Mouse (Mus musculus): ENCODE results near the gene Mia3. TPM values are rescaled to one million over a fixed set of nuclear protein-coding genes. Genes with fewer than 3 reads are reported as not detected.
"Not testable (repeated sequence)": the region's sequence is repeated elsewhere in the genome, so short reads cannot be mapped to it uniquely, and the experiment has no call there.

Gene Mia3
- polyA plus RNA-seq (2012; rRNA removed) = 45.6 and 57.0 TPM in 2 replicates

GRCm38 (mm10) chr1:183369427-183370014 is at the start of gene Mia3:
Gene Mia3, minus strand, starts transcription at chr1:183369553.
- under 1% methylated on average over 48 of the region's 51 CpGs for WGBS
- TF ChIP-seq POLR2A (IDR thresholded peaks at IDR 0.05; ENCODE audit: borderline replicate concordance, extremely low read depth, low read depth, low read length) = peak; percentile 71; the same call in 1 of the 2 replicates
- no peak for TF ChIP-seq CTCF (IDR thresholded peaks at IDR 0.05; ENCODE audit: insufficient read depth, low read length)
- no peaks in the 10 kb centered on the region for H3K4me1 ChIP-seq (ENCODE audit: control insufficient read depth, insufficient read depth, low read length)
- peak within 1 kb of the TSS; percentile 79 for H3K4me3 ChIP-seq (replicated peaks; ENCODE audit: extremely low read depth, low read depth, low read length)
- peak; percentile 89 for DNase-seq

GRCm38 (mm10) chr1:183417873-183418272 is 48.5 kb upstream of the Mia3 start, which contains the start of gene Hhipl2:
Gene Hhipl2, plus strand, starts transcription at chr1:183418215.
- DNase-seq = no peak
- 63% methylated on average over 12 of the region's 12 CpGs for WGBS
- no peak within 1 kb of the TSS for H3K4me3 ChIP-seq (replicated peaks; ENCODE audit: extremely low read depth, low read depth, low read length)
- no peak for TF ChIP-seq CTCF (IDR thresholded peaks at IDR 0.05; ENCODE audit: insufficient read depth, low read length)
- no peak for TF ChIP-seq POLR2A (IDR thresholded peaks at IDR 0.05; ENCODE audit: borderline replicate concordance, extremely low read depth, low read depth, low read length)
- no peaks in the 10 kb centered on the region; the same call in 1 of the 2 replicates for H3K4me1 ChIP-seq (ENCODE audit: control insufficient read depth, insufficient read depth, low read length)

GRCm38 (mm10) chr1:183414081-183414727 is 44.9 kb upstream of the Mia3 start:
- no peak for DNase-seq
- TF ChIP-seq POLR2A (IDR thresholded peaks at IDR 0.05; ENCODE audit: borderline replicate concordance, extremely low read depth, low read depth, low read length) = no peak
- no peak for TF ChIP-seq CTCF (IDR thresholded peaks at IDR 0.05; ENCODE audit: insufficient read depth, low read length)
- H3K4me1 ChIP-seq (ENCODE audit: control insufficient read depth, insufficient read depth, low read length) = no peaks in the 10 kb centered on the region; the same call in 1 of the 2 replicates
- H3K4me3 ChIP-seq (replicated peaks; ENCODE audit: extremely low read depth, low read depth, low read length) = no peak overlapping the region
- 86% methylated on average over 15 of the region's 15 CpGs for WGBS

- TF ChIP-seq POLR2A (IDR thresholded peaks at IDR 0.05; ENCODE audit: borderline replicate concordance, extremely low read depth, low read depth, low read length) (no peak), CTCF (IDR thresholded peaks at IDR 0.05; ENCODE audit: insufficient read depth, low read length) (no peak)
- WGBS = 91% methylated on average over 3 of the region's 3 CpGs
- DNase-seq = no peak
- no peak overlapping the region for H3K4me3 ChIP-seq (replicated peaks; ENCODE audit: extremely low read depth, low read depth, low read length)
- H3K4me1 ChIP-seq (ENCODE audit: control insufficient read depth, insufficient read depth, low read length) = no peaks in the 10 kb centered on the region
Observed at GRCm38 (mm10) chr1:183403396-183403795, 34.0 kb upstream of the Mia3 start.

GRCm38 (mm10) chr1:183388426-183389406 is 19.4 kb upstream of the Mia3 start, which contains the start of gene Taf1a:
Gene Taf1a, plus strand, starts transcription at chr1:183388981.
- 5% methylated on average over 44 of the region's 44 CpGs for WGBS
- Histone ChIP-seq H3K4me1 (ENCODE audit: control insufficient read depth, insufficient read depth, low read length) (peaks cover 4% of the 10 kb centered on the region), H3K4me3 (replicated peaks; ENCODE audit: extremely low read depth, low read depth, low read length) (peak within 1 kb of the TSS; percentile 72)
- peak; percentile 83 for DNase-seq
- TF ChIP-seq CTCF (IDR thresholded peaks at IDR 0.05; ENCODE audit: insufficient read depth, low read length) (no peak), POLR2A (IDR thresholded peaks at IDR 0.05; ENCODE audit: borderline replicate concordance, extremely low read depth, low read depth, low read length) (0 out of 2 replicates have a peak, but pooled peaks have one; percentile 11)

- H3K4me3 ChIP-seq (replicated peaks; ENCODE audit: extremely low read depth, low read depth, low read length); DNase-seq; H3K4me1 ChIP-seq (ENCODE audit: control insufficient read depth, insufficient read depth, low read length): not testable (repeated sequence)
- 93% methylated on average over 3 of the region's 3 CpGs for WGBS
Observed at GRCm38 (mm10) chr1:183387421-183387820, 18.1 kb upstream of the Mia3 start.

- TF ChIP-seq CTCF (IDR thresholded peaks at IDR 0.05; ENCODE audit: insufficient read depth, low read length) (no peak), POLR2A (IDR thresholded peaks at IDR 0.05; ENCODE audit: borderline replicate concordance, extremely low read depth, low read depth, low read length) (no peak)
- H3K4me3 ChIP-seq (replicated peaks; ENCODE audit: extremely low read depth, low read depth, low read length) = no peak overlapping the region
- WGBS = 87% methylated on average over 2 of the region's 2 CpGs
- H3K4me1 ChIP-seq (ENCODE audit: control insufficient read depth, insufficient read depth, low read length) = no peaks in the 10 kb centered on the region
- DNase-seq = no peak
Observed at GRCm38 (mm10) chr1:183382621-183383020, 13.3 kb upstream of the Mia3 start.

- Histone ChIP-seq H3K4me3 (replicated peaks; ENCODE audit: extremely low read depth, low read depth, low read length) (no peak overlapping the region), H3K4me1 (ENCODE audit: control insufficient read depth, insufficient read depth, low read length) (no peaks in the 10 kb centered on the region)
- WGBS = 72% methylated on average over 5 of the region's 5 CpGs
- no peak for DNase-seq
- TF ChIP-seq CTCF (IDR thresholded peaks at IDR 0.05; ENCODE audit: insufficient read depth, low read length) (no peak), POLR2A (IDR thresholded peaks at IDR 0.05; ENCODE audit: borderline replicate concordance, extremely low read depth, low read depth, low read length) (no peak)
Observed at GRCm38 (mm10) chr1:183381816-183382215, 12.5 kb upstream of the Mia3 start.

- H3K4me3 ChIP-seq (replicated peaks; ENCODE audit: extremely low read depth, low read depth, low read length); H3K4me1 ChIP-seq (ENCODE audit: control insufficient read depth, insufficient read depth, low read length); DNase-seq: not testable (repeated sequence)
- WGBS = 83% methylated on average over 3 of the region's 3 CpGs
Observed at GRCm38 (mm10) chr1:183379376-183379775, 10.0 kb upstream of the Mia3 start.
